Comparison of ENCODE assay signal across 8 mouse cellular contexts in genomic region chr8:84909162-84909767, GRCm38 (mm10). TPM values are rescaled to one million over a fixed set of nuclear protein-coding genes. Genes with fewer than 3 reads are reported as not detected.
DNase-seq lines count a peak whose midpoint lies in the region; ATAC-seq and TF ChIP-seq lines count a peak whose summit lies in the region.

No protein-coding gene starts in this region.

- peak overlapping the region; percentile 58 for H3K4me2 ChIP-seq in hindbrain, embryonic 14.5 days (replicated peaks)
- peak overlapping the region; percentile 50 for H3K4me2 ChIP-seq in midbrain, embryonic 15.5 days

- TF ChIP-seq CTCF in layer of hippocampus, adult 2 months (conservative IDR thresholded peaks at IDR 0.05), result no peak

- H3K4me3 ChIP-seq in layer of hippocampus, adult 2 months, result peak overlapping the region; percentile 57
- peak overlapping the region; percentile 69 for H3K4me3 ChIP-seq in embryonic facial prominence, embryonic 10.5 days
- H3K4me3 ChIP-seq in hindbrain, embryonic 14.5 days (replicated peaks; ENCODE audit: low read length), result peak overlapping the region; percentile 32
- peak overlapping the region; percentile 33 for H3K4me3 ChIP-seq in midbrain, embryonic 15.5 days

- H3K4me1 ChIP-seq in embryonic facial prominence, embryonic 10.5 days, result peaks cover 37% of the 10 kb centered on the region
- peaks cover 9% of the 10 kb centered on the region; the same call in 1 of the 2 replicates for H3K4me1 ChIP-seq in hindbrain, embryonic 14.5 days (replicated peaks; ENCODE audit: control insufficient read depth, insufficient read depth, low read length)
- H3K4me1 ChIP-seq in midbrain, embryonic 15.5 days, result peaks cover 16% of the 10 kb centered on the region; the same call in 1 of the 2 replicates

- 46% methylated on average over 20 of the region's 20 CpGs for WGBS in embryonic facial prominence, embryonic 10.5 days
- WGBS in hindbrain, embryonic 14.5 days, result 50% methylated on average over 20 of the region's 20 CpGs
- 49% methylated on average over 20 of the region's 20 CpGs for WGBS in midbrain, embryonic 15.5 days

- H3K9ac ChIP-seq in hindbrain, embryonic 14.5 days, result peak overlapping the region; percentile 51; the same call in 1 of the 2 replicates
- H3K9ac ChIP-seq in midbrain, embryonic 15.5 days, result no peak overlapping the region; the same call in 1 of the 2 replicates

- DNase-seq in layer of hippocampus, adult 2 months (ENCODE audit: low spot score in 2 of 2), result no peak
- no peak for DNase-seq in layer of hippocampus, adult 9-10 months (ENCODE audit: low spot score)
- DNase-seq in embryonic facial prominence, embryonic 10.5 days (ENCODE audit: low spot score), result no peak
- no peak for DNase-seq in hindbrain, embryonic 14.5 days (ENCODE audit: low spot score)
- DNase-seq in cerebellum, adult 11-12 months, result no peak
- DNase-seq in spleen, postnatal 14 days (ENCODE audit: low spot score in 2 of 2), result no peak
- no peak for DNase-seq in urinary bladder, postnatal 36 days (ENCODE audit: low spot score in 2 of 2)

- ATAC-seq in hindbrain, embryonic 14.5 days (ENCODE audit: low FRiP score), result no peak
- peak; percentile 18 for ATAC-seq in midbrain, embryonic 15.5 days (replicated peaks)

- H3K9me3 ChIP-seq in embryonic facial prominence, embryonic 10.5 days, result peaks cover 5% of the 10 kb centered on the region; the same call in 1 of the 2 replicates
- no peaks in the 10 kb centered on the region for H3K9me3 ChIP-seq in hindbrain, embryonic 14.5 days (ENCODE audit: control insufficient read depth, low read length)
- H3K9me3 ChIP-seq in midbrain, embryonic 15.5 days, result no peaks in the 10 kb centered on the region

- H3K36me3 ChIP-seq in embryonic facial prominence, embryonic 10.5 days (replicated peaks), result peaks cover 8% of the 10 kb centered on the region; the same call in 1 of the 2 replicates
- peaks cover 42% of the 10 kb centered on the region for H3K36me3 ChIP-seq in hindbrain, embryonic 14.5 days (replicated peaks; ENCODE audit: control insufficient read depth, insufficient read depth)
- peaks cover 23% of the 10 kb centered on the region for H3K36me3 ChIP-seq in midbrain, embryonic 15.5 days (replicated peaks)

- no peak overlapping the region for H3K27ac ChIP-seq in layer of hippocampus, adult 2 months
- H3K27ac ChIP-seq in embryonic facial prominence, embryonic 10.5 days (replicated peaks), result peak overlapping the region; percentile 80; the same call in 1 of the 2 replicates
- H3K27ac ChIP-seq in hindbrain, embryonic 14.5 days, result no peak overlapping the region
- no peak overlapping the region for H3K27ac ChIP-seq in midbrain, embryonic 15.5 days

- H3K27me3 ChIP-seq in embryonic facial prominence, embryonic 10.5 days (replicated peaks; ENCODE audit: low read depth, poor library complexity, severe bottlenecking), result peaks cover 70% of the 10 kb centered on the region
- peaks cover 22% of the 10 kb centered on the region for H3K27me3 ChIP-seq in hindbrain, embryonic 14.5 days (ENCODE audit: control insufficient read depth, insufficient read depth, low read length)
- peaks cover 28% of the 10 kb centered on the region for H3K27me3 ChIP-seq in midbrain, embryonic 15.5 days (replicated peaks)

RNA-seq across cellular contexts. Expression of gene Dnase2a, which starts 0.9 kb away (rescaled TPM):
- total RNA-seq in layer of hippocampus, adult 2 months (2021), result 1 to 10 TPM; 3.9 to 5.7 TPM
- 6.1 and 10.1 TPM in 2 replicates for polyA plus RNA-seq in embryonic facial prominence, embryonic 10.5 days (2016; fragmentation: Nextera tagmentation; extraction: Ambion mirVana)
- polyA plus RNA-seq in hindbrain, embryonic 14.5 days (2014; fragmentation: Nextera tagmentation; extraction: Ambion mirVana), result 3.3 and 6.0 TPM in 2 replicates
- 7.1 and 7.6 TPM in 2 replicates for polyA plus RNA-seq in midbrain, embryonic 15.5 days (2015; fragmentation: Nextera tagmentation; extraction: Ambion mirVana)

RNA-seq across cellular contexts. Expression of gene Klf1, which starts 7.5 kb away (rescaled TPM):
- total RNA-seq in layer of hippocampus, adult 2 months (2021), result not detected
- polyA plus RNA-seq in embryonic facial prominence, embryonic 10.5 days (2016; fragmentation: Nextera tagmentation; extraction: Ambion mirVana), result 14.5 and 15.6 TPM in 2 replicates
- polyA plus RNA-seq in hindbrain, embryonic 14.5 days (2014; fragmentation: Nextera tagmentation; extraction: Ambion mirVana), result 0.70 and 0.91 TPM in 2 replicates
- 0.65 and 0.79 TPM in 2 replicates for polyA plus RNA-seq in midbrain, embryonic 15.5 days (2015; fragmentation: Nextera tagmentation; extraction: Ambion mirVana)

RNA-seq across cellular contexts. Expression of gene Gcdh, which starts 15.5 kb away (rescaled TPM):
- 10 to 100 TPM; 37.5 to 41.2 TPM for total RNA-seq in layer of hippocampus, adult 2 months (2021)
- polyA plus RNA-seq in embryonic facial prominence, embryonic 10.5 days (2016; fragmentation: Nextera tagmentation; extraction: Ambion mirVana), result 49.6 and 51.8 TPM in 2 replicates
- 25.6 and 29.8 TPM in 2 replicates for polyA plus RNA-seq in hindbrain, embryonic 14.5 days (2014; fragmentation: Nextera tagmentation; extraction: Ambion mirVana)
- 36.1 and 37.1 TPM in 2 replicates for polyA plus RNA-seq in midbrain, embryonic 15.5 days (2015; fragmentation: Nextera tagmentation; extraction: Ambion mirVana)

RNA-seq across cellular contexts. Expression of gene Mast1, which starts 27.9 kb away (rescaled TPM):
- 10 to 100 TPM; 78.9 to 85.5 TPM for total RNA-seq in layer of hippocampus, adult 2 months (2021)
- polyA plus RNA-seq in embryonic facial prominence, embryonic 10.5 days (2016; fragmentation: Nextera tagmentation; extraction: Ambion mirVana), result 2.3 and 3.4 TPM in 2 replicates
- 69.7 and 76.5 TPM in 2 replicates for polyA plus RNA-seq in hindbrain, embryonic 14.5 days (2014; fragmentation: Nextera tagmentation; extraction: Ambion mirVana)
- polyA plus RNA-seq in midbrain, embryonic 15.5 days (2015; fragmentation: Nextera tagmentation; extraction: Ambion mirVana), result 76.2 and 84.8 TPM in 2 replicates

RNA-seq across cellular contexts. Expression of gene Syce2, which starts 37.4 kb away (rescaled TPM):
- 10 to 100 TPM; 17.6 to 19.8 TPM for total RNA-seq in layer of hippocampus, adult 2 months (2021)
- polyA plus RNA-seq in embryonic facial prominence, embryonic 10.5 days (2016; fragmentation: Nextera tagmentation; extraction: Ambion mirVana), result 77.8 and 83.7 TPM in 2 replicates
- 27.7 and 32.5 TPM in 2 replicates for polyA plus RNA-seq in hindbrain, embryonic 14.5 days (2014; fragmentation: Nextera tagmentation; extraction: Ambion mirVana)
- polyA plus RNA-seq in midbrain, embryonic 15.5 days (2015; fragmentation: Nextera tagmentation; extraction: Ambion mirVana), result 18.4 and 22.0 TPM in 2 replicates
